Mouse (Mus musculus) heart, embryonic 15.5 days (tissue): ENCODE measurements around the gene Rassf6. TPM values are rescaled to one million over a fixed set of nuclear protein-coding genes. Genes with fewer than 3 reads are reported as not detected.
A peak's percentile ranks its signal among the peaks of the same experiment; 100 is the strongest.

Experiments
- ATAC-seq: fragments of 200-750 bp; cut with Nextera tagmentation; replicated peaks from 2 replicates; pipeline ENCODE4 v1.8.0; 2017; ENCODE audit warnings: low read depth, moderate TSS enrichment; ENCODE audit not compliant: insufficient number of reproducible peaks, insufficient read depth, low FRiP score
- H3K27ac ChIP-seq: fragments of 300-500 bp; sonication (generic); 2 replicates; pipeline ENCODE4 v1.5.1; 2015; ENCODE audit warnings: mild to moderate bottlenecking, inconsistent platforms
- H3K27me3 ChIP-seq: fragments of 300-500 bp; sonication (generic); 2 replicates; pipeline ENCODE4 v1.6.1; 2015; ENCODE audit warnings: inconsistent platforms
- H3K36me3 ChIP-seq: fragments of 300-500 bp; sonication (generic); 2 replicates; pipeline ENCODE4 v1.6.1; 2015; ENCODE audit warnings: mild to moderate bottlenecking, inconsistent platforms
- H3K4me1 ChIP-seq: fragments of 300-500 bp; sonication (generic); replicated peaks from 2 replicates; pipeline ENCODE4 v1.6.1; 2015; ENCODE audit warnings: inconsistent platforms
- H3K4me2 ChIP-seq: fragments of 300-500 bp; sonication (generic); 2 replicates; pipeline ENCODE4 v1.6.1; 2015; ENCODE audit warnings: inconsistent platforms, mild to moderate bottlenecking, moderate library complexity
- H3K4me3 ChIP-seq: fragments of 300-500 bp; sonication (generic); 2 replicates; pipeline ENCODE4 v1.5.1; 2015; ENCODE audit warnings: mild to moderate bottlenecking, inconsistent platforms
- H3K9ac ChIP-seq: fragments of 300-500 bp; sonication (generic); 2 replicates; pipeline ENCODE4 v1.6.1; 2015; ENCODE audit warnings: mild to moderate bottlenecking, inconsistent platforms
- H3K9me3 ChIP-seq: fragments of 300-500 bp; sonication (generic); replicated peaks from 2 replicates; pipeline ENCODE4 v1.6.1; 2016; ENCODE audit warnings: inconsistent platforms
- WGBS: fragments of 180-500 bp; shearing (Covaris S2); methylation state at CpG from one replicate; pipeline ENCODE4 v1.1.7; 2015; ENCODE audit warnings: mixed read lengths; 5-methylcytosine and 5-hydroxymethylcytosine counted together
- polyA plus RNA-seq: library from polyadenylated mRNA; unstranded; fragments of >200 nt; fragmentation: Nextera tagmentation; extraction: Ambion mirVana; gene quantifications from 2 replicates; pipeline ENCODE4 v1.2.1, GENCODE M21; 2015

Rassf6 gene
- polyA plus RNA-seq, 1 experiment from 2014 or later: 0.49 TPM

DNA sequence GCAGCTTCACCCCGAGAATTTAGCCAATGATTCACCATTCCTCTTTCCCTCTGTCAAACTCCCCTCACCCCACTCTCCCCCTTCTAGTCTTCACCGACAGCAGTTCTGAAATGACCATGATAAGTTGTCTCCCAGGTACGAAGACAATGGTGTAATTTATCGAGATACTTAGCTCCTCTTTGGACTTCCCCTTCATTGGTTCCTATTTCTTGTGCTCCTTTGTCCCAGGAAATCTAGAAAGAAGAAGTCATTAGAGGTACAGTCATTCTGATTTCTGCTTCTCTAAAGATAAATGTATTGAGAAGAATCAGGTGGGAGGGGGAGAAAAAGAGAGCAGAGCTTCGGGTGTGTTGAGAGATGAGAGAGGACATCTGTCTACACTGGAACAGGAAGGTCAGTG, 14.3 kb upstream of the Rassf6 start:
- no peak overlapping the region for H3K4me2 ChIP-seq
- no peaks in the 10 kb centered on the region for H3K9me3 ChIP-seq
- H3K36me3 ChIP-seq: no peaks in the 10 kb centered on the region
- no peaks in the 10 kb centered on the region for H3K4me1 ChIP-seq
- peaks cover 4% of the 10 kb centered on the region; the same call in 1 of the 2 replicates for H3K27me3 ChIP-seq
- no peak overlapping the region for H3K4me3 ChIP-seq
- WGBS: 53% methylated on average over 5 of the region's 5 CpGs
- H3K27ac ChIP-seq: no peak overlapping the region
- no peak for ATAC-seq
- no peak overlapping the region for H3K9ac ChIP-seq

- H3K27ac ChIP-seq: no peak overlapping the region
- no peak for ATAC-seq
- H3K36me3 ChIP-seq: no peaks in the 10 kb centered on the region
- H3K27me3 ChIP-seq: peaks cover 3% of the 10 kb centered on the region; the same call in 1 of the 2 replicates
- H3K4me2 ChIP-seq: no peak overlapping the region
- no peaks in the 10 kb centered on the region for H3K9me3 ChIP-seq
- WGBS: 4% methylated on average over 3 of the region's 3 CpGs
- H3K4me1 ChIP-seq: no peaks in the 10 kb centered on the region
- H3K9ac ChIP-seq: no peak overlapping the region
- H3K4me3 ChIP-seq: no peak overlapping the region
Measured at GRCm38 (mm10) chr5:90652724-90653123, 12.3 kb upstream of the Rassf6 start.

DNA sequence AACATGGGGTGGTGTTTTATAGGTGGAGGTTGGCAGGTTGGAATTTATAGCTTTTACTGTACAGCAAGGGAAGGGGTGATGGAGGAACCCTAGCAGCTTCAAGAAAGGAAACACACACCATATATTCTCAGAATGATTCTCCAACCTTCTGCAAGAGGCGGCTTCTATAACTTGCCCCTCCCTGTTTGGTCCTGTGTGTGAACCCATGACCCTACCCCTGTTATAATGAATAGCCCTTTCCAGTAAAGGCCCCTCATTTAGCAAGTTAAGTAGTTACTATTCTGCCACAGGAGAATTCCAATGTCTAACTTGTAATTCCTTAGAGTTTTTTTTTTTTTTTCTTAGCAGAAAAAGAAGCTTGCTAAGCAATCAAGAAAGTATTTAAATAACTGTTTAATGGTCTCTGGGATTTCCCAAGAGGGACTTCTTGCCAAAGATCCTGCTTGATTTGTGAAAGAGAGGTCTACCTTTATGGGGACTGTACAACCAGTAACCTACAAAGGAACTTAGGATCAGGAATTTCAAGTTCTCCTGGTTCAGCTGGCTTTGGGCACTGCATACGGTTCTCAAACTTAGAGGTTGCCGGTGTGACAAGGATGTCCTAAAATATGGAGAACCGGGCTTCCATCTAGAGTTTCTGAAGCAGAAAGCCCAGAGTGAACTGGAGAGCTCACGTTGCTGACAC, 10.2 kb upstream of the Rassf6 start:
- ATAC-seq: no peak
- Histone ChIP-seq H3K27me3 (peaks cover 3% of the 10 kb centered on the region; the same call in 1 of the 2 replicates), H3K9me3 (no peaks in the 10 kb centered on the region), H3K4me2 (no peak overlapping the region), H3K4me1 (no peaks in the 10 kb centered on the region), H3K36me3 (no peaks in the 10 kb centered on the region), H3K9ac (no peak overlapping the region), H3K4me3 (no peak overlapping the region), H3K27ac (no peak overlapping the region)
- WGBS: 74% methylated on average over 5 of the region's 5 CpGs

GRCm38 (mm10) chr5:90647473-90647872, 7.0 kb upstream of the Rassf6 start:
- ATAC-seq: no peak
- H3K4me1 ChIP-seq: no peaks in the 10 kb centered on the region
- no peaks in the 10 kb centered on the region for H3K9me3 ChIP-seq
- no peak overlapping the region for H3K27ac ChIP-seq
- no peaks in the 10 kb centered on the region for H3K27me3 ChIP-seq
- WGBS: 80% methylated on average over 5 of the region's 5 CpGs
- no peak overlapping the region for H3K9ac ChIP-seq
- H3K4me3 ChIP-seq: no peak overlapping the region
- no peaks in the 10 kb centered on the region for H3K36me3 ChIP-seq
- no peak overlapping the region for H3K4me2 ChIP-seq

GRCm38 (mm10) chr5:90646398-90646797, 5.9 kb upstream of the Rassf6 start:
- H3K27ac ChIP-seq: no peak overlapping the region
- H3K36me3 ChIP-seq: no peaks in the 10 kb centered on the region
- WGBS: 87% methylated on average over 5 of the region's 5 CpGs
- ATAC-seq: no peak
- H3K4me1 ChIP-seq: no peaks in the 10 kb centered on the region
- no peaks in the 10 kb centered on the region for H3K9me3 ChIP-seq
- H3K4me2 ChIP-seq: no peak overlapping the region
- H3K27me3 ChIP-seq: no peaks in the 10 kb centered on the region
- no peak overlapping the region for H3K4me3 ChIP-seq
- H3K9ac ChIP-seq: no peak overlapping the region

DNA sequence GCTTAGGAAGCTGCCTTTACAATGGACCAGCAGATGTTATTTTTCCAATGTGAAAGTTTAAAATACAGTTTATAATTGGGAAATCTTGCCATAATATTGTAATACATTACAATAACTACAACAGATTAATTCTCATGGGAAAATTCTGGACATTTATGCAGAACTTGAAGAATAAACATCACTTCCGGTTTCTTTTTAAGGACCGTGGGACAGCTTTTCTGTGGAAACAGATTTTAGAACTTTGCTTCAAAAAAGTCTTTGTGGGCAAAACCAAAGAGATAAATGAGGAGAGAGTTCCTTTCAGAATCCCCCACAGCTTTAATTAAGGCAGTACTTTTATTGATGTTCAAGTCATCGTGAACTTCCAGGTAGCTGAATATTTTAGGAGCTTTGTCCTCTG, 5.1 kb upstream of the Rassf6 start:
- Histone ChIP-seq H3K4me3 (no peak overlapping the region), H3K4me2 (no peak overlapping the region), H3K27me3 (no peaks in the 10 kb centered on the region), H3K4me1 (peaks cover 3% of the 10 kb centered on the region; the same call in 1 of the 2 replicates), H3K27ac (no peak overlapping the region), H3K9ac (no peak overlapping the region), H3K36me3 (no peaks in the 10 kb centered on the region), H3K9me3 (no peaks in the 10 kb centered on the region)
- no peak for ATAC-seq
- WGBS: 74% methylated on average over 3 of the region's 3 CpGs

DNA sequence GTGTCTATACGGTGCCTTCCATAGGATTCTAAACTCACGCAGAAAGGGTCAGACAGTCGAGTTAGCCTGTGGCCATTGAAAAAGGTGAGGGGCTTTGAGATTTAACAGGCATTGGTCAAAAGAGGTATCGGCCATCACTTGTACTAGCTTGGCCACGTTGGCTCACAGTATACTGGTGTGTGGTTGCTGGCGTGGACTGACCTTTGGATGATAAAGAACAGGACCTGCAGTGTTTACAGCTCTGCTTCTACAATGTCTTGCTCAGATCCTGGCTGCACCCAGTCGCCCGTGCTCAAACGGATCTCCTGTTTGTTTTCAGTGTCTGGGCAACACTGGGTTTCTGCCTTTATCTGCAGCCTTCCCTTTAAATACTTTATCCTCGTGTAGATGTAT, 757 bp upstream of the Rassf6 start:
- no peak overlapping the region for H3K4me3 ChIP-seq
- peak overlapping the region; percentile 92 for H3K4me2 ChIP-seq
- H3K4me1 ChIP-seq: peaks cover 9% of the 10 kb centered on the region; the same call in 1 of the 2 replicates
- no peaks in the 10 kb centered on the region for H3K36me3 ChIP-seq
- no peak overlapping the region for H3K27ac ChIP-seq
- no peak overlapping the region for H3K9ac ChIP-seq
- no peak for ATAC-seq
- no peaks in the 10 kb centered on the region for H3K9me3 ChIP-seq
- 49% methylated on average over 10 of the region's 10 CpGs for WGBS
- H3K27me3 ChIP-seq: peaks cover 3% of the 10 kb centered on the region; the same call in 1 of the 2 replicates

DNA sequence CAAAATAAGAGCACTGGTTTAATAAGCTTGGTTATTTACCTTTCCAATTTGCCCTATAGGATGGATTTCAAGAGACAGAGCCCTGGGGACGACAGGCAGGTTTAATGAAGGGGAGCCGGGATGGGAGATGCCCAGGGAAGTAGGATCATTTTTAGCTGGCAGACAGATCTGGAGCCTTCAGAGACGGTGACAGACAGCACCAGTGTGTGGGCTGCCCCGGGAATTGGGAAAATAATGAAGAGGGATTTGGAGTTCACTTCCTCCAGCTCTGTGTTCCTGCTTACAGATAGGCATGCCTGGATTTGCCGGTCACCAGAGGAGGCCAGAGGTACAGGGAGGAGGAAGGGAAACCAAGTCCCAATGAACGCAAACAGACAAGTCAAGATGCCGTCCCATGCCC, 5.6 kb downstream of the Rassf6 start:
- no peak overlapping the region for H3K27ac ChIP-seq

GRCm38 (mm10) chr5:90628530-90628929, 11.9 kb downstream of the Rassf6 start:
- H3K27ac ChIP-seq: no peak overlapping the region
- no peak overlapping the region for H3K9ac ChIP-seq
- H3K36me3 ChIP-seq: no peaks in the 10 kb centered on the region
- WGBS: 64% methylated on average over 1 of the region's 1 CpGs
- no peak overlapping the region for H3K4me3 ChIP-seq
- no peaks in the 10 kb centered on the region for H3K9me3 ChIP-seq
- no peaks in the 10 kb centered on the region for H3K27me3 ChIP-seq
- no peaks in the 10 kb centered on the region for H3K4me1 ChIP-seq
- H3K4me2 ChIP-seq: no peak overlapping the region
- ATAC-seq: no peak

More for the DNA sequence above, 5.6 kb downstream of the Rassf6 start:
- Histone ChIP-seq H3K27me3 (peaks cover 3% of the 10 kb centered on the region; the same call in 1 of the 2 replicates), H3K4me3 (no peak overlapping the region), H3K4me2 (no peak overlapping the region), H3K4me1 (no peaks in the 10 kb centered on the region), H3K36me3 (no peaks in the 10 kb centered on the region), H3K9ac (no peak overlapping the region), H3K9me3 (no peaks in the 10 kb centered on the region)
- 75% methylated on average over 7 of the region's 7 CpGs for WGBS
- no peak for ATAC-seq

DNA sequence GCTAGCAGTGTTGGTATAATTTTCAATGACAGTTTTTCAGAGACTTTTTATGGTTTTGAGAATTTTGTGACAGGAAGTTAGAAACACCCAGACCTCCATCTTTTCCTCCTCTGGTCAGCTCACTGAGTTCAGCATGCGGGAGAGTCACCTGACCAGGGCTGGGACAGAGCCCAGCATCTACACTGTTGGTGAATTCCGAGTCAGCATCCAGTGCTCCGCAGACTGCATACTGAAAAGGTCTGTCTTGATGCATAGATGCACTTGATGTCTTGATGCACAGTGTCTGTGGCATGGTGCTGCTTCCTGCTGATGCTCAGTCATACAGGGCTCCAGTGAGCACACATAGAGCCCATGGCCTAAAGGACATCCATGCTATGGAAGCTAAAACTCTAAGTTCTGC, 12.4 kb downstream of the Rassf6 start:
- Histone ChIP-seq H3K36me3 (no peaks in the 10 kb centered on the region), H3K9me3 (no peaks in the 10 kb centered on the region), H3K4me1 (no peaks in the 10 kb centered on the region), H3K9ac (no peak overlapping the region), H3K27ac (no peak overlapping the region), H3K4me2 (no peak overlapping the region), H3K4me3 (no peak overlapping the region), H3K27me3 (no peaks in the 10 kb centered on the region)
- WGBS: 74% methylated on average over 3 of the region's 3 CpGs
- no peak for ATAC-seq

DNA sequence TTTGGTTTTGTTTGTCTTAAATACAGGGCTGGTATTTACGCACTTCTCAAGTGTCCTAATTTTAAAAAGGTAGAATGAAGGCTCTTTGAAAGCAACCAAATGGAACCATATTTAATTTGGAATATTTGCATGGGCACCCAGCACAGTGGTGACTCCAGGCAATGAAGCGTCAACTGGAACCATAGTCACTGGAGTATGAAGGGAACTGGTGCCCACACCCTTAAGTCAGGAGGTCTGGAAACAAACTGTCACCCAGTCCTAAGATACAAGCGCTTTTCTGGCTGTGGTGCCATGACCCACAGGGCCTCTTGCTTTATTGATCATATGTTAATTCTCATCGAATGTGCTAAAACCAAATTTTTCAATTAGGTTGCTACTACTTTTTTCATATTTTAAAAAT, 13.0 kb downstream of the Rassf6 start:
- H3K9me3 ChIP-seq: no peaks in the 10 kb centered on the region
- H3K4me3 ChIP-seq: no peak overlapping the region
- no peaks in the 10 kb centered on the region for H3K4me1 ChIP-seq
- ATAC-seq: no peak
- no peak overlapping the region for H3K27ac ChIP-seq
- H3K9ac ChIP-seq: no peak overlapping the region
- no peaks in the 10 kb centered on the region for H3K36me3 ChIP-seq
- H3K27me3 ChIP-seq: no peaks in the 10 kb centered on the region
- WGBS: 89% methylated on average over 4 of the region's 4 CpGs
- H3K4me2 ChIP-seq: no peak overlapping the region

DNA sequence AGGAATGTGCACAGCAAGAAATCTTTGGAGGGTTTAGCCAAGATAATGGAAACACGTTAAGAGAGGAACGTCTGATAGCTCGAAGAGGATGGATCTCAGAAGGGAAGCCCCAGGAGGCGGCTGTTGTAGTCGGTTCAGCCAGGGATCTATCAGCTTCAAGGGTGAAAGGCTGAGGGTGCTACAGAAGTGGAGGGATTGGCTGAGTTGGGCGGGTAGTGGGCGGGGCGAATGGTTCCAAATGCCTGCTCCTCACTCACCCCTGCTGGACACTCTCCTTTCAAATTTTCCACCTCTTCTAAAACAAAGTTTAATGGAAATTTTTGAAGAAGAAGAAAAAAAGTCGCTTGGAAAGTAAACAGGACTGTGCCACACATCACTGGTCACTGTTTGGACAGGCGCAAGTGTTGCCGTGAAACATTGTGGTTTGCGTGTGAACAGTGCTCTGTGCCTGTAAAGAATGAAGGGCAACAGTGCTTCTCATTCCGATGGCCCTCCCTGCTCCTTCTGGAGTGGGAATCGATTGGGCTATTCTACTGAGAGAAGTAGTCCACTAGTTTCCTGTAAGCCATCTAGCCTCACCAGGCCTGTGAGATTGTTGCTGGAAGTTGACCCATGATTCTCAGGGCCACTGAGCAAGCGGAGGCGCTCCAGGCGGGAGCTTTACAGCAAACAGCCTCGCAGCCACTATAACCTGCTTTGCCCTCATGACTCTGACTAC, 15.6 kb downstream of the Rassf6 start:
- H3K4me2 ChIP-seq: no peak overlapping the region
- no peak for ATAC-seq
- H3K4me3 ChIP-seq: no peak overlapping the region
- no peaks in the 10 kb centered on the region for H3K36me3 ChIP-seq
- H3K4me1 ChIP-seq: no peaks in the 10 kb centered on the region
- H3K9me3 ChIP-seq: no peaks in the 10 kb centered on the region
- H3K27me3 ChIP-seq: no peaks in the 10 kb centered on the region
- H3K9ac ChIP-seq: no peak overlapping the region
- no peak overlapping the region for H3K27ac ChIP-seq
- 66% methylated on average over 18 of the region's 18 CpGs for WGBS
